In genomic region chr15:80518567-80519223, GRCm38 (mm10) we compare ENCODE assay signal across 1 mouse cellular context.
TF ChIP-seq lines count a peak whose summit lies in the region.

No protein-coding gene starts in this region.

TF ChIP-seq in MEL, 35 proteins besides CTCF, POLR2A, EP300 and RAD21:
- TF ChIP-seq MAX (IDR thresholded peaks at IDR 0.05; ENCODE audit: low read length): peak; percentile 80
- no peak for TF ChIP-seq CHD1 (IDR thresholded peaks at IDR 0.05; ENCODE audit: low read depth, low read length)
- TF ChIP-seq GATA1 (IDR thresholded peaks at IDR 0.05; ENCODE audit: low read depth, low read length): peak; percentile 36
- TF ChIP-seq ZNF384 (IDR thresholded peaks at IDR 0.05; ENCODE audit: low read depth, low read length): no peak
- peak; percentile 69; the same call in 1 of the 2 replicates for TF ChIP-seq TCF12 (IDR thresholded peaks at IDR 0.05; ENCODE audit: low read depth, low read length)
- TF ChIP-seq MYC (IDR thresholded peaks at IDR 0.05; ENCODE audit: low read depth, low read length): peak; percentile 90
- no peak for TF ChIP-seq USF1 (IDR thresholded peaks at IDR 0.05; ENCODE audit: low read depth, low read length)
- TF ChIP-seq KAT2A (conservative IDR thresholded peaks at IDR 0.05; ENCODE audit: low read depth, low read length): no peak
- TF ChIP-seq TAL1 (IDR thresholded peaks at IDR 0.05; ENCODE audit: low read length): no peak; the same call in 1 of the 2 replicates
- no peak for TF ChIP-seq CHD2 (IDR thresholded peaks at IDR 0.05; ENCODE audit: low read length)
- TF ChIP-seq MXI1 (IDR thresholded peaks at IDR 0.05; ENCODE audit: low read depth, low read length): no peak
- TF ChIP-seq RCOR1 (IDR thresholded peaks at IDR 0.05; ENCODE audit: low read depth, low read length): peak; percentile 15; the same call in 1 of the 2 replicates
- TF ChIP-seq TBP (IDR thresholded peaks at IDR 0.05; ENCODE audit: low read depth, low read length): no peak
